Mouse (Mus musculus) adrenal gland, postnatal 25 days (tissue): Measurements from ENCODE around the gene Mtus2. TPM values are rescaled to one million over a fixed set of nuclear protein-coding genes. Genes with fewer than 3 reads are reported as not detected.
A peak's percentile ranks its signal among the peaks of the same experiment; 100 is the strongest.

Source experiments
- DNase-seq: peaks from one replicate; pipeline ENCODE4 v3.0.0; 2021; ENCODE audit warnings: mixed read lengths
- total RNA-seq: library from RNA; stranded (reverse); gene quantifications from 2 replicates; pipeline ENCODE4 v1.2.3, GENCODE M21; 2021

The Mtus2 gene
- total RNA-seq, 1 experiment from 2014 or later: 4.7 TPM

DNA sequence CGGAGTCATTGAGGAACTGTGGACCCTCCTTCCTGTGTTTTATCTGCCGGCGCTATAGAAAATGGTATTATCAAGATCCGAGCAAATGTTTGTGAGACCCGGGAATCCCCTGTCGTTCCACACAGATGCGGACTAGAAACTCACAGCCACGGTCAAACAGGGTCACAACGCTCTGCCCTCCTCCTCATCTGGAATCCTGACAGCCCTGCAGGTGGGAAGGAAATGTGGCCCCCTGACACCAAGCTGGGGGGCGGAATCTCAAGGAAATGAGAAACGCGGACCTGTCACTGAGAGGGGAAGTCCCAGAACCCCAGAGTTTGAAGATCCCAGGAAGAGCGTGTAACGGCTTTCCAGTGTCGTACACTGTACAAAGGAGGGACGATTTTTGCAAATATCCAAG is 396.3 kb downstream of the Mtus2 start:
- no peak for DNase-seq

DNA sequence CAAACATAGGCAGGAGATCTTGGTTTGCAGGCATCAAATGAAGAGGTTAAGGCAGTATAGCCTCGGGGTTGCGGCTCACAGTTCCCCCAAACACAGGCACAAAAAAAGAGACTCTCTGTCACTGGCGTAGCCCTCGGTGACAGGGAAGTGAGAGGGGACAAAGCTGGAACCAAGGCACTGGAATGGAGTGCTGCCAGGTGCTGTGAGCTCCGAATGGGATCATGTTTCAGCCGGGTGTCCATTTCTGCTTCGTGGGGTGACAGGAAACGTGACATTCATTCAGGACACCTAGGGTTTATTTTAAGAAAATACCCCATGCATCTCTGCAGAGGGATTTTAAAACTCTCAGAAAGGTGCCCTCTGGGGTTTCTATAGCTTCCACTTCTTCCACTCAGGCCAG is 397.4 kb downstream of the Mtus2 start:
- DNase-seq: no peak

DNA sequence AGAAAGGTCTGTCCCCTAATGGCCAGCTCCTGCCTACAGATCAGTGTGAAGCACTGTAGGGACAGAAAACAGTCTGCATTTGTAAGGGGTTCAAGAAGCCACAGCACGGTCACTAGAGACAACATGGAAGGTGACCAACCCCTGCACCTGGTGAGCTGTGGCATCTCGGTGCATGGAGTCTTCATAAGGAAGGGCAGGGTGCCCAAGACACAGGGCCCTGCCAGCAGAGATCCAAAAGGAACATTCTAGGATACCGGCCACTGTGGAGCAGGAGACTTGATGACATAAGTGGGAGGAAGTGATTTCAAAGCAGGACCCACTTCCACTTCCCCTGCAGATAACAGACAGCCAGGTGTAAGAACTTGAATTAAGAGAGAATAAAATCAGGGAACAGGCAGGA is 398.7 kb downstream of the Mtus2 start:
- no peak for DNase-seq

DNA sequence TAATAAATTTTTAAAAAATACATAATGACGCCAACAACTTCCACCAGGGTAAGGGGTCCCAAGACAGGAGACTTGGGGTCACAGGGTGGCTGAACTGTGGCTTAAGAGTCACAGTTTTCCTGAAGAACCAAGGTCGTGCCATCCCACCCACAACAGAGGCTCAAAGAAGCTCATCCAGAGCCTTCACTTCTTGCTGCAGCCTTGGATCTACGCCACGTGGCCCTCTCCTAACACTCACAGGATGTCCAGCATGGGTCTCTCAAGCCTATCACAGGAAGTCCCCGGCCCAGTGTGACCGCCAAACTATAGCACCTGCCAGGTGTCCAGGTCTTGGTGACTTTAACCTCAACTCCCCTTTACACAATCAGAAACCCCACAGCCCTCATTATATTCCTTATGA is 400.0 kb downstream of the Mtus2 start:
- no peak for DNase-seq

DNA sequence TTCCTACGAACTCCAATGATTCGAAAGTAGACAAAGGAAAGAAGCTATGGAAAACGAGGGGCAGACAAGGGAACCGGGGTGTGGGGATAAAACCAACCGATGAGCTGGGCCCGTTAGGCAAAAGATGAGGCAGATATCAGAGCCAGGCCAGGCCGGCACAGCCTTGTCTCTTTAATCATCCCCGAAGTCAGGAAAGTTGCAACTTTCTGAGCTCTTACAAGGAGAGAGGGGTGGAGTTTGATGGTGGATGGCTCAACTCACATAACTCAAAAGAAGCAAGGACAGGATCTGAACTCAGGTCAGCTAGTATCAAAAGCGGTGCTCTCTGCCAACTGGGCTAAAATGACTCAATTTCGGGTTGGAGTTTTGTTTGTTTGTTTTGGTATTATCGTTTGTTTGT is 402.0 kb downstream of the Mtus2 start:
- DNase-seq: no peak

DNA sequence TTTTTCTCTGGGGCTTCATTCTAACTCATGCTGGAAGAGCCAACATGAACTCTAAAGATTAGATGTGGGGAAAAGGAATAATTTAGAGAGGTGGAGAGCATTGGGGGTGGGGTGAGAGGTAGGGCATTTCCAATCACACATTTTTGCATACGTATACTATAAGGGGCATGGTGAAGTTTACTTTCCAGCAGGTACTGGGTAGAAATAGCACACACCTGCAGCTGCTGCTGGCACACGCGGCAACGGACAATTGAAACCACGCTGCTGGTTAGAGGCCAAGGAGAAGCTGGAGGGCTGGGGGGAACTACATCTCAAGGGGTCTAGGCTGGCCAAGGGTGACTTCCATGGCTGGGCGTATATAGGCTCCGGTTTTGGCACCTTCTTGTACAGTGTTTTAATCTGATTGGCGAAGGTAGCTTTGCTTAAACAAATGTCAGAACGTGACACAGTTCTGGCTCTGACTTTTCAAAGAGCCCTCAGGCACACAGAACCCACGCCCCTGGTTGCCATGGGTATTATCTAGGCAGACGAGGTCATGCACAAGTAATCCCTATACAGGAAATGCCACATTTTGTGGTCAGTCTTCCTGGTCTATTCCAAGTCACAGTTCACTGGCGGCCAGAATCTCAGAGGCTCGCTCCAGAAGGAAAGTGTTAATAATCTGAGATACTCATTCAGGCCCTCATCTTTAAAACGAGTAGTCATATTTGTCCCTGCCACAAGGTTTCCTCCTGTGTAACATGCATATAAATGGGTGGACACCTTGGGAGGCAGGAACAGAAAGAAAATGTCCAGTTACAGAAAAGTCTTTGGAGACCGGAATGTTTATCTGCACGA is 404.0 kb downstream of the Mtus2 start:
- DNase-seq: peak; percentile 68

DNA sequence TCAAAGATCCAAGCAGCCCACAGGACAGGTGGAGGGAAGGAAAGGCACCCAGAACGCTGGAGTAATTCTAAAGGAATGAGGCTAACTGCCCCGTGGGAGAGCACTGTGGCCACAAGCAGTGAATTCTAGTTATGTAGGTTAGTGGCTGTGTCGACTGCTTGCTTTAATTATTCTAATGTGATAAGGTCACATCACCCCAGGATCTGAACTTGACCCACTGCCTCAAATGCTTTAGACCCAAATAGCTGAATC is 404.6 kb downstream of the Mtus2 start:
- no peak for DNase-seq

DNA sequence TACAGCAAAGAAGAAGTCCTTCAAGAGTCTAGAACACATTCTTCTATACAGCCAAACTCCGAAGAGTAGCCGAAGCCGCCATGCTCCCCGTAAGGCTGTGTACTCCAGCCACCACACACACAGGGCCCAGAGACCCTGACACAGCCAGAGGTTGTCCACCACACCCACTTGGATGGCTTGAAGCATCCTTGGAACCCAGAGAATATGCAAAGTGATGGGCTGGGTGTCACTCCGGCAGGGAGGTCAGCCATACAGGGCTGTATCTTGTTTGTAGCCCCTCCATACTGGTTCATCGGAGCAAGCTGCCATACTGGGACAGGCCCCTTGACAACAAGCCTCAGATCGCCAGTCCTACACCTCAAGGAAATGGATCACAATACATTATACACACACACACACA is 405.2 kb downstream of the Mtus2 start:
- no peak for DNase-seq

DNA sequence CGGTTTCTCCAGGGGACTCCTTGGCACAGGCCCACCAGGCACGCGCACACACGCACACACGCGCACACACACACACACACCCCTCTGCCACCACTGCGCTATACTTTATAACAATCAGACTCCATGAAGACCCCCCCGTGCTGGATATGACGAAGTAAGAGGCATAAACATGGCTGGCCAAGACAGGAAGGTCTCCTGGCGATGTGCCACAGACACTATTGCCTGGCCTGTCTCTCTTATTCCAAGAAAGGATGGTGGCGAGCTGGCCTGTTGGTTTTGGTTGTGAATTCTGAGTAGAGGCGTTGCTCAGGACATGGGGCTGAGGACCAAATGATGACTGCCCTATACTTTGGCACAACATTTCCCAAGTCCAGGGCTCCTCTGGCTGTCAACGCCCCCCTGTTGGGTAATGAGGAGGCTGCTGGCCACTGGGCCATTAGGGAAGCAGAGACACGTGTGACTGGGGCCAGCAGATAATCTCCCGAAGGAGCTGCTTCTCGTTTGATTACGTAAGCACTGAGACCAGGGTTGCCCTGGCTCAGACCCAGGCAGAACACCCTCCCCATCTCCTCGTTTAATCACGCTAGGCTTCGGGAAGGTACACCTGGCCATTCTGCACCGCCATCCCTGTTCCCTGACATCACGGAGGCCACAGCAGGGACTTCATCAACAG is 406.5 kb downstream of the Mtus2 start:
- no peak for DNase-seq

Other genes starting within 250 kb of the Mtus2 start
- gene Flt1, start 231.3 kb upstream of the Mtus2 start, total RNA-seq: 39.6 and 43.0 TPM in 2 replicates
- gene Pomp, start 96.9 kb upstream of the Mtus2 start, total RNA-seq: 209 and 246 TPM in 2 replicates
- 21.1 and 28.5 TPM in 2 replicates for gene Slc46a3, start 62.5 kb upstream of the Mtus2 start, total RNA-seq